Mouse (Mus musculus) CH12.LX (cell line): Measurements from ENCODE around the gene Gldc. TPM values are rescaled to one million over a fixed set of nuclear protein-coding genes. Genes with fewer than 3 reads are reported as not detected.

Experiments used
- DNase-seq: peaks from one replicate; pipeline ENCODE4 v3.0.0-alpha.2; 2013; ENCODE audit errors: extremely low read depth
- H3K27ac ChIP-seq: 2 replicates; pipeline ENCODE4 v1.5.1; 2012; ENCODE audit warnings: low read depth, mild to moderate bottlenecking, control low read depth, moderate library complexity; ENCODE audit not compliant: insufficient read depth
- H3K27me3 ChIP-seq: replicated peaks from 2 replicates; pipeline ENCODE3; 2012; ENCODE audit warnings: inconsistent platforms
- H3K36me3 ChIP-seq, 2 experiments: replicated peaks in 1 of 2; 2 replicates each; pipeline versions ENCODE3 to v1.6.1; 2012; ENCODE audit warnings: inconsistent platforms in 1 of 2, low read length in 1 of 2, mild to moderate bottlenecking in 1 of 2, mixed read lengths in 1 of 2, moderate library complexity in 1 of 2; ENCODE audit not compliant: control insufficient read depth in 1 of 2, insufficient read depth in 1 of 2
- H3K4me1 ChIP-seq, 2 experiments: 2 replicates each; pipeline ENCODE4 v1.6.1; 2012; ENCODE audit warnings: inconsistent platforms in 1 of 2, moderate library complexity in 1 of 2; ENCODE audit not compliant: insufficient read depth in 2 of 2, control insufficient read depth in 1 of 2
- H3K4me2 ChIP-seq: 2 replicates; pipeline ENCODE4 v1.6.1; 2012; ENCODE audit warnings: low read depth, mild to moderate bottlenecking, control low read depth; ENCODE audit not compliant: poor library complexity, insufficient read depth, severe bottlenecking
- H3K4me3 ChIP-seq, 3 experiments: fragments of 150-350 bp in 1 of 3; sonication (generic) in 1 of 3; replicated peaks in 1 of 3; 2 replicates each; pipeline versions ENCODE3 to v1.5.1; 2011 to 2012; ENCODE audit warnings: low read depth in 2 of 3, low read length in 2 of 3, mild to moderate bottlenecking in 2 of 3, moderate library complexity in 2 of 3, control low read depth in 1 of 3, improper control_type of control experiment in 1 of 3, inconsistent platforms in 1 of 3, mixed read lengths in 1 of 3; ENCODE audit not compliant: poor library complexity in 1 of 3
- H3K79me2 ChIP-seq: replicated peaks from 2 replicates; pipeline ENCODE4 v1.6.1; 2012; ENCODE audit warnings: mild to moderate bottlenecking, moderate library complexity; ENCODE audit not compliant: control insufficient read depth, poor library complexity, insufficient read depth, severe bottlenecking; ENCODE audit errors: extremely low read depth
- H3K9ac ChIP-seq: 2 replicates; pipeline ENCODE4 v1.6.1; 2012; ENCODE audit warnings: low read depth, mild to moderate bottlenecking, control low read depth, moderate library complexity; ENCODE audit not compliant: insufficient read depth
- H3K9me3 ChIP-seq: replicated peaks from 2 replicates; pipeline ENCODE3; 2012; ENCODE audit warnings: low read length, inconsistent platforms, mixed read lengths
- BHLHE40 ChIP-seq: IDR thresholded peaks from 2 replicates; pipeline ENCODE4 v1.6.1; 2011; ENCODE audit warnings: mild to moderate bottlenecking, low read depth, low read length, improper control_type of control experiment
- CHD1 ChIP-seq: IDR thresholded peaks from 2 replicates; pipeline ENCODE4 v1.6.1; 2012; ENCODE audit warnings: low read depth, low read length, improper control_type of control experiment, inconsistent platforms
- CTCF ChIP-seq, 2 experiments: IDR thresholded peaks in 1 of 2; conservative IDR thresholded peaks in 1 of 2; 2 replicates each; pipeline ENCODE4 v1.5.1; 2011 to 2012; ENCODE audit warnings: low read depth in 2 of 2, low read length in 2 of 2, improper control_type of control experiment in 1 of 2, inconsistent platforms in 1 of 2, mild to moderate bottlenecking in 1 of 2, moderate library complexity in 1 of 2
- E2F4 ChIP-seq: IDR thresholded peaks from 2 replicates; pipeline ENCODE4 v1.6.1; 2011; ENCODE audit warnings: low read depth, low read length, improper control_type of control experiment; ENCODE audit not compliant: insufficient replicate concordance
- ELF1 ChIP-seq: IDR thresholded peaks from 2 replicates; pipeline ENCODE4 v1.6.1; 2014; ENCODE audit warnings: low read depth, mild to moderate bottlenecking, inconsistent platforms, low read length, improper control_type of control experiment
- EP300 ChIP-seq: IDR thresholded peaks from 2 replicates; pipeline ENCODE4 v1.6.1; 2011; ENCODE audit warnings: low read length, improper control_type of control experiment
- ETS1 ChIP-seq: conservative IDR thresholded peaks from 2 replicates; pipeline ENCODE4 v1.6.1; 2012; ENCODE audit warnings: low read depth, mild to moderate bottlenecking, inconsistent platforms, low read length, improper control_type of control experiment, moderate library complexity
- JUN ChIP-seq: IDR thresholded peaks from 2 replicates; pipeline ENCODE4 v1.6.1; 2011; ENCODE audit warnings: low read depth, mild to moderate bottlenecking, low read length, improper control_type of control experiment, moderate library complexity; ENCODE audit not compliant: insufficient read depth
- MAX ChIP-seq: IDR thresholded peaks from 2 replicates; pipeline ENCODE4 v1.6.1; 2011; ENCODE audit warnings: low read length, improper control_type of control experiment
- MAZ ChIP-seq: IDR thresholded peaks from 2 replicates; pipeline ENCODE4 v1.6.1; 2012; ENCODE audit warnings: low read depth, mild to moderate bottlenecking, inconsistent platforms, low read length, improper control_type of control experiment, moderate library complexity
- MXI1 ChIP-seq: IDR thresholded peaks from 2 replicates; pipeline ENCODE4 v1.6.1; 2011; ENCODE audit warnings: mild to moderate bottlenecking, low read depth, low read length, improper control_type of control experiment
- MYC ChIP-seq: IDR thresholded peaks from 2 replicates; pipeline ENCODE4 v1.6.1; 2011; ENCODE audit warnings: low read depth, mild to moderate bottlenecking, improper control_type of control experiment, low read length
- NELFE ChIP-seq: IDR thresholded peaks from 2 replicates; pipeline ENCODE4 v1.6.1; 2011; ENCODE audit warnings: low read depth, low read length, improper control_type of control experiment
- NRF1 ChIP-seq: IDR thresholded peaks from 2 replicates; pipeline ENCODE4 v1.6.1; 2014; ENCODE audit warnings: low read depth, mild to moderate bottlenecking, inconsistent platforms, low read length, improper control_type of control experiment, moderate library complexity
- POLR2AphosphoS2 ChIP-seq: IDR thresholded peaks from 2 replicates; pipeline ENCODE4 v1.6.1; 2011; ENCODE audit warnings: low read depth, low read length, improper control_type of control experiment
- RCOR1 ChIP-seq: conservative IDR thresholded peaks from 2 replicates; pipeline ENCODE4 v1.6.1; 2012; ENCODE audit warnings: low read depth, mild to moderate bottlenecking, inconsistent platforms, low read length, improper control_type of control experiment
- TCF12 ChIP-seq: IDR thresholded peaks from 2 replicates; pipeline ENCODE4 v1.6.1; 2014; ENCODE audit warnings: low read depth, mild to moderate bottlenecking, inconsistent platforms, low read length, improper control_type of control experiment
- UBTF ChIP-seq: IDR thresholded peaks from 2 replicates; pipeline ENCODE4 v1.6.1; 2012; ENCODE audit warnings: low read depth, mild to moderate bottlenecking, inconsistent platforms, low read length, improper control_type of control experiment, moderate library complexity
- USF1 ChIP-seq: IDR thresholded peaks from 2 replicates; pipeline ENCODE4 v1.6.1; 2014; ENCODE audit warnings: low read depth, mild to moderate bottlenecking, inconsistent platforms, low read length, improper control_type of control experiment
- ZMIZ1 ChIP-seq: IDR thresholded peaks from 2 replicates; pipeline ENCODE4 v1.6.1; 2012; ENCODE audit warnings: low read depth, mild to moderate bottlenecking, inconsistent platforms, low read length, improper control_type of control experiment
- dilution Hi-C: fragments of 300-500 bp; cut with MboI; formaldehyde crosslinking; loops from 2 replicates; pipeline ENCODE4 v1.14.3; 2020; ENCODE audit warnings: low sequenced_read_pairs; ENCODE audit not compliant: extremely low pct_unique_long_range_greater_than_20kb, extremely low pct_ligation_motif_present
- in situ Hi-C: fragments of 300-500 bp; cut with MboI; formaldehyde crosslinking; loops from 3 replicates; pipeline ENCODE4 v1.14.3; 2019; ENCODE audit warnings: low sequenced_read_pairs, low pct_ligation_motif_present, low pct_unique_long_range_greater_than_20kb, mixed read lengths
- polyA plus RNA-seq: library from polyadenylated mRNA; unstranded; fragments of >175 nt; gene quantifications from 2 replicates; pipeline ENCODE4 v1.2.1, GENCODE M21; 2012; ENCODE audit warnings: low read depth; ENCODE audit not compliant: insufficient read length
- total RNA-seq, 2 experiments: library from RNA; depleted of rRNA; stranded (reverse); fragments of 300-350 nt in 1 of 2; fragments of >200 nt in 1 of 2; gene quantifications; 2 replicates each; pipeline ENCODE4 v1.2.3; 2012 to 2014

Gene Gldc
- total and polyA plus RNA-seq, 3 experiments, result 0.30 to 1.8 (median 0.64) TPM

DNA sequence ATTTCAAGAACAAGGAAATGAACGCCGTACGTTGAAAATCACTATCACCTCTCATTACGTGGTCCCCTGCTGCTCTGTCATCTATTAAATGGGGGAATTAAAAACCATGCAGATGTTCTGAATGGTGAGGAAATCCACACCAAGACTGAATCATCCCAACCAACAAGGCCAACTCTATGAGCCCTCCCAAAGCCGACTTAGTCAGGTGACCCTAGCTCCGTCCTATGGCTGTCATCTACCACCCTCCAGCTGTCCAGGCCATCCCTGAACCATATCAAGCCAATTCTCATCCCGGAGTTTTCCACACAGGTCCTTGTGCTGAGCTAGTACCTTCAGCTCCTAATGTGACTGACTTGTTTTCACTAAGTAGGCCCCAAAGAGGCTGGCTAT is 49.6 kb downstream of the Gldc start:
- no peaks in the 10 kb centered on the region for H3K36me3 ChIP-seq
- no peak for DNase-seq
- dilution Hi-C loops, result no loop called here
- H3K4me3 ChIP-seq, result no peak overlapping the region
- H3K9ac ChIP-seq, result no peak overlapping the region
- H3K27ac ChIP-seq, result no peak overlapping the region; the same call in 1 of the 2 replicates
- in situ Hi-C loops, result loop anchor here (5.0 kb wide), 1 partner anchor 303 kb away; no protein-coding TSS in a partner anchor
- H3K4me1 ChIP-seq, result peaks cover 7 to 11% of the 10 kb centered on the region in 2 experiments; a peak in 3 of 4 replicates
- no peaks in the 10 kb centered on the region for H3K27me3 ChIP-seq
- TF ChIP-seq UBTF (no peak), TCF12 (0 out of 2 replicates have a peak, but pooled peaks have one; percentile 1), ZMIZ1 (no peak), MAZ (peak; percentile 70; the same call in 1 of the 2 replicates), RCOR1 (0 out of 2 replicates have a peak, but pooled peaks have one; percentile 35), E2F4 (no peak), POLR2AphosphoS2 (no peak), BHLHE40 (no peak), ELF1 (0 out of 2 replicates have a peak, but pooled peaks have one; percentile 1), NELFE (no peak), JUN (no peak), NRF1 (no peak), CHD1 (no peak), CTCF (conservative IDR thresholded peaks at IDR 0.05 in 1 of 2, IDR thresholded peaks at IDR 0.05 in 1 of 2; ENCODE audit: low read depth in 2 of 2, low read length in 2 of 2) (no peak), ETS1 (0 out of 2 replicates have a peak, but pooled peaks have one; percentile 1), USF1 (no peak), MAX (no peak), MXI1 (no peak), EP300 (no peak), MYC (0 out of 2 replicates have a peak, but pooled peaks have one; percentile 2)
- H3K9me3 ChIP-seq, result no peaks in the 10 kb centered on the region
- H3K79me2 ChIP-seq, result no peaks in the 10 kb centered on the region
- H3K4me2 ChIP-seq, result peak overlapping the region; percentile 25; the same call in 1 of the 2 replicates
